Mouse (Mus musculus): Measurements from ENCODE around the gene Appl2. TPM values are rescaled to one million over a fixed set of nuclear protein-coding genes. Genes with fewer than 3 reads are reported as not detected.

The Appl2 gene
- total and polyA plus RNA-seq, 2 experiments from 2014 or later = 25.4 to 39.9 TPM

DNA sequence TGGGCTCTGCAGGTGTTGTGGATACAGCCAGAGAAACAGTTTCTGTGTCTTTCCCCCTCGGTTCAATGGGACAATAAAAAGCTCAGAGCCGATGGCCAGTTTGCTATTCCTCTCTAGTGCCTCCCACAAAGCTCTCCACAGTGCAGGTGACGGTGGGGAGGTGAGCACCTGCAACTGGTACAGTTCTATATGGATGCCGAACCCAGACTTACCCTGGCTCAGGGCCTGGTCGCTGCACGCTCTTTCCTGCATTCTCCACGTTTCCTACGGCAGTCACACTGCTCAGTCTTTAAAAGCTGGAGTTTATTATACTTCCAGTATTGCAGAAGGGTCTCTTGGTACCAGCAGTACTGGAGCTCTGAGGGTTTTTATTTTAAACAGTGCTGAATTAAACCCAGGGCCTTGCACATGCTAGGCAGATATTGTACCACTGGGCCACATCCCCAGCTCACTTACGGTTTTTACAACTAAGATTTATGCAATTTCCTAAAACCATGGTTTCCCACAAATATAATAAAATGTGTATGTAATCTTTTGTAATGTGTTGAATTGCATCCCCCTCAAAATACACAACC, 21.3 kb downstream of the Appl2 start:
- Histone ChIP-seq H3K36me3 (replicated peaks; ENCODE audit: control insufficient read depth, insufficient read depth, low read length) (peaks cover 63% of the 10 kb centered on the region), H3K27me3 (ENCODE audit: control insufficient read depth, insufficient read depth, low read length) (no peaks in the 10 kb centered on the region), H3K4me3 (ENCODE audit: low read depth, low read length) (no peak overlapping the region), H3K9me3 (replicated peaks; ENCODE audit: control insufficient read depth, low read length) (no peaks in the 10 kb centered on the region), H3K9ac (replicated peaks; ENCODE audit: low read depth, low read length) (no peak overlapping the region), H3K27ac (ENCODE audit: low read depth) (no peak overlapping the region), H3K4me2 (ENCODE audit: low read depth, low read length) (no peak overlapping the region), H3K4me1 (ENCODE audit: control insufficient read depth, insufficient read depth) (no peaks in the 10 kb centered on the region)
- WGBS = 94% methylated on average over 9 of the region's 9 CpGs
- no peak for DNase-seq (ENCODE audit: low spot score)
- TF ChIP-seq EP300 (IDR thresholded peaks at IDR 0.05; ENCODE audit: low read depth) = no peak
- TF ChIP-seq CTCF (IDR thresholded peaks at IDR 0.05; ENCODE audit: low read depth) = no peak
- ATAC-seq (ENCODE audit: insufficient read depth, low read depth) = no peak

GRCm38 (mm10) chr10:83624841-83625240, 23.7 kb downstream of the Appl2 start:
- H3K27me3 ChIP-seq (ENCODE audit: control insufficient read depth, insufficient read depth, low read length) = no peaks in the 10 kb centered on the region
- peaks cover 72% of the 10 kb centered on the region for H3K36me3 ChIP-seq (replicated peaks; ENCODE audit: control insufficient read depth, insufficient read depth, low read length)
- TF ChIP-seq EP300 (IDR thresholded peaks at IDR 0.05; ENCODE audit: low read depth) (no peak), CTCF (IDR thresholded peaks at IDR 0.05; ENCODE audit: low read depth) (no peak)
- H3K27ac ChIP-seq (ENCODE audit: low read depth) = no peak overlapping the region
- no peak overlapping the region for H3K9ac ChIP-seq (replicated peaks; ENCODE audit: low read depth, low read length)
- no peak overlapping the region for H3K4me2 ChIP-seq (ENCODE audit: low read depth, low read length)
- no peak for DNase-seq (ENCODE audit: low spot score)
- no peaks in the 10 kb centered on the region for H3K9me3 ChIP-seq (replicated peaks; ENCODE audit: control insufficient read depth, low read length)
- no peak for ATAC-seq (ENCODE audit: insufficient read depth, low read depth)
- no peaks in the 10 kb centered on the region for H3K4me1 ChIP-seq (ENCODE audit: control insufficient read depth, insufficient read depth)
- WGBS = 75% methylated on average over 12 of the region's 12 CpGs
- H3K4me3 ChIP-seq (ENCODE audit: low read depth, low read length) = no peak overlapping the region

DNA sequence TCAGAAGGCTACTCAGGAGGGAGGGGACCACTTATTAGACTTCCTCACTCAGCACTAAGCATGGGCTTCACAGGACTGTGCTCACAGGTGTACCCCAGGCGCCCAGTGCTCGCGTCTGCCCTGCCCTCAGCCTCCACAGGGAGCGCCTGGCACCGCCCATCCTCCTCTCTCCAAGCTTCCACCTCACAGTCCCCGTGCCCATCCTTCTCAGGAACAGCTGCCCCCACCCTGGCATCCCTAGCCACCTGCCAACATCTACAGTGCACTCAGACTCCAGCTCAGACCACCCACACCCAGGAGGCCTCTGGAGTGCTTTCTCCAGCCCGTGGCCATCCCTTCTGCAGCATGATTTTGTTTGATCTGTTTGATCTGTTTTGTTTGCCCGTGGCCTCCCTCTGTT, 24.5 kb downstream of the Appl2 start:
- no peaks in the 10 kb centered on the region for H3K4me1 ChIP-seq (ENCODE audit: control insufficient read depth, insufficient read depth)
- no peak overlapping the region for H3K27ac ChIP-seq (ENCODE audit: low read depth)
- peaks cover 66% of the 10 kb centered on the region for H3K36me3 ChIP-seq (replicated peaks; ENCODE audit: control insufficient read depth, insufficient read depth, low read length)
- no peak for TF ChIP-seq EP300 (IDR thresholded peaks at IDR 0.05; ENCODE audit: low read depth)
- no peak for TF ChIP-seq CTCF (IDR thresholded peaks at IDR 0.05; ENCODE audit: low read depth)
- H3K9me3 ChIP-seq (replicated peaks; ENCODE audit: control insufficient read depth, low read length) = no peaks in the 10 kb centered on the region
- H3K9ac ChIP-seq (replicated peaks; ENCODE audit: low read depth, low read length) = no peak overlapping the region
- H3K4me3 ChIP-seq (ENCODE audit: low read depth, low read length) = no peak overlapping the region
- DNase-seq (ENCODE audit: low spot score) (no peak), ATAC-seq (ENCODE audit: insufficient read depth, low read depth) (no peak)
- 85% methylated on average over 8 of the region's 8 CpGs for WGBS
- no peak overlapping the region for H3K4me2 ChIP-seq (ENCODE audit: low read depth, low read length)
- no peaks in the 10 kb centered on the region for H3K27me3 ChIP-seq (ENCODE audit: control insufficient read depth, insufficient read depth, low read length)

GRCm38 (mm10) chr10:83620350-83621055, 28.0 kb downstream of the Appl2 start:
- DNase-seq (ENCODE audit: low spot score) (no peak), ATAC-seq (ENCODE audit: insufficient read depth, low read depth) (0 out of 2 replicates have a peak, but pooled peaks have one; percentile 7)
- Histone ChIP-seq H3K9me3 (replicated peaks; ENCODE audit: control insufficient read depth, low read length) (no peaks in the 10 kb centered on the region), H3K4me2 (ENCODE audit: low read depth, low read length) (no peak overlapping the region), H3K36me3 (replicated peaks; ENCODE audit: control insufficient read depth, insufficient read depth, low read length) (peaks cover 52% of the 10 kb centered on the region), H3K4me1 (ENCODE audit: control insufficient read depth, insufficient read depth) (no peaks in the 10 kb centered on the region), H3K27me3 (ENCODE audit: control insufficient read depth, insufficient read depth, low read length) (no peaks in the 10 kb centered on the region), H3K9ac (replicated peaks; ENCODE audit: low read depth, low read length) (no peak overlapping the region), H3K4me3 (ENCODE audit: low read depth, low read length) (no peak overlapping the region), H3K27ac (ENCODE audit: low read depth) (no peak overlapping the region)
- TF ChIP-seq CTCF (IDR thresholded peaks at IDR 0.05; ENCODE audit: low read depth) (no peak), EP300 (IDR thresholded peaks at IDR 0.05; ENCODE audit: low read depth) (no peak)
- WGBS = 89% methylated on average over 24 of the region's 24 CpGs

GRCm38 (mm10) chr10:83618819-83619440, 29.6 kb downstream of the Appl2 start:
- no peaks in the 10 kb centered on the region for H3K9me3 ChIP-seq (replicated peaks; ENCODE audit: control insufficient read depth, low read length)
- no peak overlapping the region for H3K4me2 ChIP-seq (ENCODE audit: low read depth, low read length)
- TF ChIP-seq CTCF (IDR thresholded peaks at IDR 0.05; ENCODE audit: low read depth) (no peak), EP300 (IDR thresholded peaks at IDR 0.05; ENCODE audit: low read depth) (no peak)
- no peak for DNase-seq (ENCODE audit: low spot score)
- peaks cover 44% of the 10 kb centered on the region for H3K36me3 ChIP-seq (replicated peaks; ENCODE audit: control insufficient read depth, insufficient read depth, low read length)
- 70% methylated on average over 12 of the region's 12 CpGs for WGBS
- H3K27ac ChIP-seq (ENCODE audit: low read depth) = no peak overlapping the region
- peak; percentile 39; the same call in 1 of the 2 replicates for ATAC-seq (ENCODE audit: insufficient read depth, low read depth)
- no peaks in the 10 kb centered on the region for H3K4me1 ChIP-seq (ENCODE audit: control insufficient read depth, insufficient read depth)
- H3K9ac ChIP-seq (replicated peaks; ENCODE audit: low read depth, low read length) = no peak overlapping the region
- no peak overlapping the region for H3K4me3 ChIP-seq (ENCODE audit: low read depth, low read length)
- no peaks in the 10 kb centered on the region for H3K27me3 ChIP-seq (ENCODE audit: control insufficient read depth, insufficient read depth, low read length)

Data from heart, postnatal 0 days (tissue).